Mouse (Mus musculus) cortical plate, adult 2 months (tissue): Measurements from ENCODE around the gene Afdn.

ENCODE experiments used
- CTCF ChIP-seq: fragments of 200-500 bp; IDR thresholded peaks from 2 replicates; pipeline ENCODE4 v1.5.1; 2011; ENCODE audit warnings: mild to moderate bottlenecking, control low read depth, low read length; ENCODE audit not compliant: insufficient read depth; ENCODE audit errors: extremely low read depth
- POLR2A ChIP-seq: fragments of 200-500 bp; IDR thresholded peaks from 2 replicates; pipeline ENCODE4 v1.6.1; 2011; ENCODE audit warnings: mild to moderate bottlenecking, low read length, control low read depth; ENCODE audit not compliant: insufficient read depth; ENCODE audit errors: extremely low read depth

GRCm38 (mm10) chr17:13735057-13735456 is 25.3 kb upstream of the Afdn start:
- TF ChIP-seq CTCF, result no peak
- no peak for TF ChIP-seq POLR2A
